Mouse (Mus musculus) neutrophil, adult 5-6 weeks (primary cell): ENCODE data around the gene Pcnp. TPM values are rescaled to one million over a fixed set of nuclear protein-coding genes. Genes with fewer than 3 reads are reported as not detected.
"Not testable (repeated sequence)": the region's sequence is repeated elsewhere in the genome, so short reads cannot be mapped to it uniquely, and the experiment has no call there.

ENCODE experiments used
- ATAC-seq: fragments of 151-379, 151-347 bp; 2 replicates; pipeline ENCODE4 v1.8.0; 2017; ENCODE audit warnings: mild to moderate bottlenecking, moderate TSS enrichment; ENCODE audit not compliant: insufficient number of reproducible peaks, poor library complexity, low FRiP score, severe bottlenecking; ENCODE audit errors: extremely low read depth
- total RNA-seq: library from RNA; stranded (forward); fragments of 200-1000 nt; gene quantifications from 2 replicates; pipeline ENCODE4 v1.2.3, GENCODE M21; 2017

Gene Pcnp
- total RNA-seq, 1 experiment from 2014 or later, result 91.0 TPM

GRCm38 (mm10) chr16:55972626-55973201, 56.8 kb downstream of the Pcnp start:
- ATAC-seq, result no peak

GRCm38 (mm10) chr16:55971735-55972615, 57.6 kb downstream of the Pcnp start:
- ATAC-seq, result no peak

- no peak for ATAC-seq
Measured at GRCm38 (mm10) chr16:55970416-55970815, 59.1 kb downstream of the Pcnp start.

GRCm38 (mm10) chr16:55969147-55969546, 60.4 kb downstream of the Pcnp start:
- ATAC-seq, result no peak; the same call in 1 of the 2 replicates

- ATAC-seq, result no peak
Measured at GRCm38 (mm10) chr16:55967221-55967620, 62.3 kb downstream of the Pcnp start.

- peak; percentile 95 for ATAC-seq
Measured at GRCm38 (mm10) chr16:55966212-55966871, 63.2 kb downstream of the Pcnp start, which contains the start of gene Rpl24. Gene Rpl24, plus strand, starts transcription at chr16:55966275.

- ATAC-seq, result peak; percentile 57; the same call in 1 of the 2 replicates
Measured at GRCm38 (mm10) chr16:55964126-55964949, 65.2 kb downstream of the Pcnp start.

- ATAC-seq, result not testable (repeated sequence)
Measured at GRCm38 (mm10) chr16:55963068-55963467, 66.5 kb downstream of the Pcnp start.

Other genes starting within 250 kb of the Pcnp start
- gene Nfkbiz, start 190.8 kb downstream of the Pcnp start, total RNA-seq, result 138 and 154 TPM in 2 replicates
- 16.8 and 16.9 TPM in 2 replicates for gene Nxpe3, start 134.5 kb downstream of the Pcnp start, total RNA-seq
- 20.9 and 23.3 TPM in 2 replicates for gene Cep97, start 94.9 kb downstream of the Pcnp start, total RNA-seq
- gene Rpl24, start 63.5 kb downstream of the Pcnp start, total RNA-seq, result 417 and 420 TPM in 2 replicates
- gene Zbtb11, start 55.9 kb downstream of the Pcnp start, total RNA-seq, result 49.6 and 49.8 TPM in 2 replicates
- gene Trmt10c, start 8.1 kb upstream of the Pcnp start, total RNA-seq, result 25.3 and 25.5 TPM in 2 replicates
- gene Senp7, start 18.6 kb upstream of the Pcnp start, total RNA-seq, result 107 and 127 TPM in 2 replicates
- gene Impg2, start 174.6 kb upstream of the Pcnp start, total RNA-seq, result 3.4 and 4.1 TPM in 2 replicates